Mouse (Mus musculus) kidney, postnatal 0 days (tissue): ENCODE measurements at regions not wholly inside any gene's neighbourhood (a gene's known extent, or its start where the extent isn't known, plus 50 kb on each side); places are given as distances from the start of the nearest gene placed in this dataset.

Source experiments
- ATAC-seq: fragments of 200-750 bp; cut with Nextera tagmentation; replicated peaks from 2 replicates; pipeline ENCODE4 v1.8.0; 2017; ENCODE audit warnings: low read depth, moderate number of reproducible peaks, moderate TSS enrichment, moderate library complexity; ENCODE audit not compliant: low FRiP score
- DNase-seq: peaks from one replicate; pipeline ENCODE4 v3.0.0-alpha.2; 2016; ENCODE audit warnings: low spot score
- H3K27ac ChIP-seq: fragments of 300-500 bp; sonication (generic); 2 replicates; pipeline ENCODE4 v1.5.1; 2014; ENCODE audit warnings: mild to moderate bottlenecking
- H3K27me3 ChIP-seq: fragments of 300-500 bp; sonication (generic); 2 replicates; pipeline ENCODE4 v1.6.1; 2014; ENCODE audit warnings: low read length, mixed read lengths; ENCODE audit not compliant: insufficient read depth
- H3K36me3 ChIP-seq: fragments of 300-500 bp; sonication (generic); 2 replicates; pipeline ENCODE4 v1.6.1; 2014; ENCODE audit warnings: low read length, mixed read lengths; ENCODE audit not compliant: insufficient read depth
- H3K4me1 ChIP-seq: fragments of 300-500 bp; sonication (generic); replicated peaks from 2 replicates; pipeline ENCODE4 v1.6.1; 2014; ENCODE audit warnings: antibody characterized with exemption, low read length, mixed read lengths; ENCODE audit not compliant: insufficient read depth
- H3K4me2 ChIP-seq: fragments of 300-500 bp; sonication (generic); 2 replicates; pipeline ENCODE4 v1.6.1; 2014; ENCODE audit warnings: mild to moderate bottlenecking, low read length, moderate library complexity, mixed read lengths
- H3K4me3 ChIP-seq: fragments of 300-500 bp; sonication (generic); replicated peaks from 2 replicates; pipeline ENCODE4 v1.5.1; 2014; ENCODE audit warnings: low read depth, low read length
- H3K9ac ChIP-seq: fragments of 300-500 bp; sonication (generic); 2 replicates; pipeline ENCODE4 v1.6.1; 2014; ENCODE audit warnings: low read depth, low read length
- H3K9me3 ChIP-seq: fragments of 300-500 bp; sonication (generic); replicated peaks from 2 replicates; pipeline ENCODE4 v1.6.1; 2016; ENCODE audit warnings: low read length, inconsistent platforms, mixed read lengths
- CTCF ChIP-seq: IDR thresholded peaks from 2 replicates; pipeline ENCODE4 v1.5.1; 2016; ENCODE audit warnings: antibody characterized with exemption, low read depth, mild to moderate bottlenecking, moderate library complexity
- WGBS: fragments of 180-500 bp; shearing (Covaris S2); extraction: QIAGEN DNeasy Blood & Tissue Kit; methylation state at CpG from one replicate; pipeline ENCODE4 v1.1.7; 2014; 5-methylcytosine and 5-hydroxymethylcytosine counted together

GRCm38 (mm10) chr9:120848962-120849361 lies 80.1 kb upstream of the Ctnnb1 start:
- no peak for DNase-seq
- H3K9me3 ChIP-seq = no peaks in the 10 kb centered on the region
- H3K4me2 ChIP-seq = no peak overlapping the region
- no peak for TF ChIP-seq CTCF
- no peak overlapping the region for H3K27ac ChIP-seq
- H3K4me3 ChIP-seq = no peak overlapping the region
- no peaks in the 10 kb centered on the region for H3K36me3 ChIP-seq
- no peak overlapping the region for H3K9ac ChIP-seq
- ATAC-seq = no peak
- no peaks in the 10 kb centered on the region for H3K27me3 ChIP-seq
- peaks cover 11% of the 10 kb centered on the region; the same call in 1 of the 2 replicates for H3K4me1 ChIP-seq
- WGBS = 86% methylated on average over 2 of the region's 2 CpGs

- peak; percentile 39 for DNase-seq
- no peak for TF ChIP-seq CTCF
- Histone ChIP-seq H3K9me3 (no peaks in the 10 kb centered on the region), H3K36me3 (no peaks in the 10 kb centered on the region), H3K4me2 (no peak overlapping the region), H3K4me1 (peaks cover 11% of the 10 kb centered on the region; the same call in 1 of the 2 replicates), H3K27ac (no peak overlapping the region), H3K4me3 (no peak overlapping the region), H3K9ac (no peak overlapping the region), H3K27me3 (no peaks in the 10 kb centered on the region)
- no peak; the same call in 1 of the 2 replicates for ATAC-seq
- 26% methylated on average over 5 of the region's 5 CpGs for WGBS
Measured at GRCm38 (mm10) chr9:120850092-120850491, 78.9 kb upstream of the Ctnnb1 start.

- no peak for TF ChIP-seq CTCF
- Histone ChIP-seq H3K36me3 (no peaks in the 10 kb centered on the region), H3K27ac (no peak overlapping the region), H3K27me3 (no peaks in the 10 kb centered on the region), H3K9ac (no peak overlapping the region), H3K4me2 (no peak overlapping the region), H3K4me1 (peaks cover 11% of the 10 kb centered on the region; the same call in 1 of the 2 replicates), H3K9me3 (no peaks in the 10 kb centered on the region), H3K4me3 (no peak overlapping the region)
- ATAC-seq = no peak
- DNase-seq = no peak
- WGBS = 82% methylated on average over 5 of the region's 5 CpGs
Measured at GRCm38 (mm10) chr9:120851914-120852313, 77.1 kb upstream of the Ctnnb1 start.

GRCm38 (mm10) chr9:120852572-120852971 lies 76.4 kb upstream of the Ctnnb1 start:
- H3K4me2 ChIP-seq = no peak overlapping the region
- no peak overlapping the region for H3K9ac ChIP-seq
- H3K4me1 ChIP-seq = peaks cover 11% of the 10 kb centered on the region; the same call in 1 of the 2 replicates
- TF ChIP-seq CTCF = no peak
- no peaks in the 10 kb centered on the region for H3K36me3 ChIP-seq
- peak overlapping the region; percentile 55 for H3K27ac ChIP-seq
- H3K27me3 ChIP-seq = no peaks in the 10 kb centered on the region
- no peaks in the 10 kb centered on the region for H3K9me3 ChIP-seq
- no peak overlapping the region for H3K4me3 ChIP-seq
- DNase-seq (peak; percentile 55), ATAC-seq (no peak)
- 20% methylated on average over 6 of the region's 6 CpGs for WGBS

GRCm38 (mm10) chr9:120853032-120853597 lies 75.9 kb upstream of the Ctnnb1 start:
- no peak for DNase-seq
- no peaks in the 10 kb centered on the region for H3K27me3 ChIP-seq
- H3K27ac ChIP-seq = peak overlapping the region; percentile 55
- no peaks in the 10 kb centered on the region for H3K36me3 ChIP-seq
- WGBS = 68% methylated on average over 8 of the region's 8 CpGs
- no peaks in the 10 kb centered on the region for H3K9me3 ChIP-seq
- no peak for TF ChIP-seq CTCF
- peaks cover 11% of the 10 kb centered on the region; the same call in 1 of the 2 replicates for H3K4me1 ChIP-seq
- no peak for ATAC-seq
- H3K4me3 ChIP-seq = no peak overlapping the region
- no peak overlapping the region for H3K4me2 ChIP-seq
- no peak overlapping the region for H3K9ac ChIP-seq

GRCm38 (mm10) chr9:120854351-120854750 lies 74.7 kb upstream of the Ctnnb1 start:
- WGBS = 77% methylated on average over 7 of the region's 7 CpGs
- Histone ChIP-seq H3K27ac (no peak overlapping the region), H3K4me3 (no peak overlapping the region), H3K27me3 (no peaks in the 10 kb centered on the region), H3K9ac (no peak overlapping the region), H3K4me2 (no peak overlapping the region), H3K9me3 (no peaks in the 10 kb centered on the region), H3K4me1 (peaks cover 11% of the 10 kb centered on the region; the same call in 1 of the 2 replicates), H3K36me3 (no peaks in the 10 kb centered on the region)
- ATAC-seq (no peak), DNase-seq (no peak)
- no peak for TF ChIP-seq CTCF
